ENCODE assay signal across 26 mouse cellular contexts in the genomic region with DNA sequence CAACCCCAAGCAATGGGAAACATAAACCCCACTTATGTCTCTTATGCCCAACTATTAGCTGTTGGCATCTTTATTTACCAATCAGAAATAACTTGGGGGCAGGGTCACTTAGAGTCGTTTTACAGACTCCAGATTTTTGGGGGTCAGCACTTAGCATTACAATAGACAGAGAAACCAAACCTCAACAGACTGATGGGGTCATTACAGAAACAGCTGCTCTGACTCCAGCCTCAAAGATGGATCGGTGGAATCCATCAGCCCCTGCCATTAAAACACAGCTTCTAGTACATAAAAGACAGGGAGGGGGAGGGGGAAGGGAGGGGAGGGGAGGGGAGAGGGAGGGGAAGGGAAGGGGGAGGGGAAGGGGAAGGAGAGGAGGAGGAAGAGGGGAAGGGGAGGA.
DNase-seq lines count a peak whose midpoint lies in the region; ATAC-seq lines count a peak whose summit lies in the region.
"Had no signal": no experiment of that assay in that cellular context is flagged by ENCODE, and none has a peak within 500 bp of the region (broad histone marks: within the 10 kb centered on the region; RNA-seq: fewer than 3 reads in every experiment).

No protein-coding gene starts in this region.

- WGBS in hindbrain, embryonic 11.5 days, result 34% methylated on average over 2 of the region's 2 CpGs
- WGBS in hindbrain, embryonic 14.5 days, result 9% methylated on average over 2 of the region's 2 CpGs
- WGBS in neural tube, embryonic 12.5 days, result 8% methylated on average over 2 of the region's 2 CpGs
- WGBS in neural tube, embryonic 15.5 days, result 8% methylated on average over 2 of the region's 2 CpGs
- 9% methylated on average over 2 of the region's 2 CpGs for WGBS in limb, embryonic 12.5 days
- 31% methylated on average over 2 of the region's 2 CpGs for WGBS in forebrain, embryonic 16.5 days

- peak; percentile 79 for ATAC-seq in hindbrain, embryonic 11.5 days (ENCODE audit: low FRiP score)
- ATAC-seq in hindbrain, embryonic 14.5 days (ENCODE audit: low FRiP score), result no peak
- ATAC-seq in neural tube, embryonic 12.5 days (ENCODE audit: low FRiP score, low read depth), result peak; percentile 69
- no peak for ATAC-seq in neural tube, embryonic 15.5 days (ENCODE audit: low FRiP score)
- ATAC-seq in limb, embryonic 12.5 days (ENCODE audit: insufficient number of reproducible peaks, insufficient read depth, low FRiP score, low TSS enrichment, low read depth), result 0 out of 2 replicates have a peak, but pooled peaks have one; percentile 54
- no peak for ATAC-seq in forebrain, embryonic 16.5 days
- ATAC-seq: activated CD4-positive, CD25-positive, alpha-beta regulatory T cell, adult 4 months; CD4-positive, CD25-positive, alpha-beta regulatory T cell, adult 4 months; forebrain, embryonic 13.5 days; forebrain, postnatal 0 days had no signal

- no peaks in the 10 kb centered on the region for H3K27me3 ChIP-seq in hindbrain, embryonic 11.5 days (ENCODE audit: control insufficient read depth, insufficient read depth, low read length)
- H3K27me3 ChIP-seq in hindbrain, embryonic 14.5 days (ENCODE audit: control insufficient read depth, insufficient read depth, low read length), result no peaks in the 10 kb centered on the region
- no peaks in the 10 kb centered on the region for H3K27me3 ChIP-seq in neural tube, embryonic 12.5 days (replicated peaks)
- no peaks in the 10 kb centered on the region for H3K27me3 ChIP-seq in neural tube, embryonic 15.5 days (replicated peaks)
- no peaks in the 10 kb centered on the region for H3K27me3 ChIP-seq in limb, embryonic 12.5 days
- H3K27me3 ChIP-seq in forebrain, embryonic 16.5 days (replicated peaks; ENCODE audit: control insufficient read depth, insufficient read depth, low read length), result no peaks in the 10 kb centered on the region
- H3K27me3 ChIP-seq: forebrain, embryonic 13.5 days; heart, embryonic 12.5 days; heart, embryonic 15.5 days; hindbrain, embryonic 15.5 days had no signal

- H3K4me1 ChIP-seq in hindbrain, embryonic 11.5 days (replicated peaks; ENCODE audit: control insufficient read depth, insufficient read depth, low read length), result no peaks in the 10 kb centered on the region
- H3K4me1 ChIP-seq in hindbrain, embryonic 14.5 days (replicated peaks; ENCODE audit: control insufficient read depth, insufficient read depth, low read length), result no peaks in the 10 kb centered on the region
- peaks cover 17% of the 10 kb centered on the region; the same call in 1 of the 2 replicates for H3K4me1 ChIP-seq in neural tube, embryonic 12.5 days
- 0 out of 2 replicates have a peak, but pooled peaks cover 3% of the 10 kb centered on the region for H3K4me1 ChIP-seq in neural tube, embryonic 15.5 days
- peaks cover 15% of the 10 kb centered on the region for H3K4me1 ChIP-seq in limb, embryonic 12.5 days (replicated peaks)
- H3K4me1 ChIP-seq in forebrain, embryonic 16.5 days (replicated peaks; ENCODE audit: control insufficient read depth, insufficient read depth, low read length), result no peaks in the 10 kb centered on the region
- H3K4me1 ChIP-seq: forebrain, embryonic 13.5 days; heart, embryonic 15.5 days; hindbrain, embryonic 15.5 days had no signal

- H3K4me2 ChIP-seq in hindbrain, embryonic 11.5 days (replicated peaks; ENCODE audit: low read depth, low read length), result no peak overlapping the region
- no peak overlapping the region for H3K4me2 ChIP-seq in hindbrain, embryonic 14.5 days (replicated peaks)
- no peak overlapping the region for H3K4me2 ChIP-seq in neural tube, embryonic 12.5 days (replicated peaks)
- H3K4me2 ChIP-seq in neural tube, embryonic 15.5 days, result no peak overlapping the region
- 0 out of 2 replicates have a peak overlapping the region, but pooled peaks have one; percentile 10 for H3K4me2 ChIP-seq in limb, embryonic 12.5 days
- no peak overlapping the region for H3K4me2 ChIP-seq in forebrain, embryonic 16.5 days (ENCODE audit: low read length)
- H3K4me2 ChIP-seq: forebrain, embryonic 13.5 days; heart, embryonic 12.5 days; heart, embryonic 15.5 days; hindbrain, embryonic 15.5 days had no signal

- no peaks in the 10 kb centered on the region for H3K9me3 ChIP-seq in hindbrain, embryonic 11.5 days (ENCODE audit: control insufficient read depth, low read length)
- H3K9me3 ChIP-seq in hindbrain, embryonic 14.5 days (ENCODE audit: control insufficient read depth, low read length), result no peaks in the 10 kb centered on the region
- no peaks in the 10 kb centered on the region for H3K9me3 ChIP-seq in neural tube, embryonic 12.5 days
- H3K9me3 ChIP-seq in neural tube, embryonic 15.5 days (replicated peaks), result no peaks in the 10 kb centered on the region
- H3K9me3 ChIP-seq in limb, embryonic 12.5 days, result no peaks in the 10 kb centered on the region
- H3K9me3 ChIP-seq in forebrain, embryonic 16.5 days (ENCODE audit: control insufficient read depth, low read length), result no peaks in the 10 kb centered on the region
- H3K9me3 ChIP-seq: forebrain, embryonic 10.5 days; forebrain, embryonic 13.5 days; heart, embryonic 12.5 days; heart, embryonic 15.5 days; hindbrain, embryonic 10.5 days; hindbrain, embryonic 15.5 days had no signal

- DNase-seq in hindbrain, embryonic 11.5 days (ENCODE audit: low spot score), result no peak
- DNase-seq in hindbrain, embryonic 14.5 days (ENCODE audit: low spot score), result no peak
- DNase-seq: adrenal gland, adult 8-10 months; adrenal gland, postnatal 25 days; cerebellum, adult 11-12 months; cerebellum, adult 8-10 months; cerebellum, postnatal 10 days; cerebellum, postnatal 36 days; forebrain, postnatal 0 days; gastrocnemius, adult 2 months; gastrocnemius, postnatal 14 days; heart, adult 18-20 months; heart, postnatal 10 days; heart, postnatal 36 days had no signal

- no peak overlapping the region for H3K27ac ChIP-seq in hindbrain, embryonic 11.5 days (ENCODE audit: low read depth, low read length)
- no peak overlapping the region for H3K27ac ChIP-seq in hindbrain, embryonic 14.5 days
- no peak overlapping the region for H3K27ac ChIP-seq in neural tube, embryonic 12.5 days
- no peak overlapping the region for H3K27ac ChIP-seq in neural tube, embryonic 15.5 days (replicated peaks)
- no peak overlapping the region for H3K27ac ChIP-seq in limb, embryonic 12.5 days
- H3K27ac ChIP-seq in forebrain, embryonic 16.5 days (ENCODE audit: low read length), result no peak overlapping the region
- H3K27ac ChIP-seq: forebrain, embryonic 10.5 days; forebrain, embryonic 13.5 days; gastrocnemius, adult 2 months; heart, embryonic 15.5 days; hindbrain, embryonic 15.5 days had no signal

- H3K4me3 ChIP-seq in hindbrain, embryonic 11.5 days (ENCODE audit: low read depth, low read length), result no peak overlapping the region
- no peak overlapping the region for H3K4me3 ChIP-seq in hindbrain, embryonic 14.5 days (replicated peaks; ENCODE audit: low read length)
- no peak overlapping the region for H3K4me3 ChIP-seq in neural tube, embryonic 12.5 days
- H3K4me3 ChIP-seq in neural tube, embryonic 15.5 days (replicated peaks), result no peak overlapping the region
- H3K4me3 ChIP-seq in limb, embryonic 12.5 days (replicated peaks), result no peak overlapping the region
- H3K4me3 ChIP-seq in forebrain, embryonic 16.5 days (replicated peaks; ENCODE audit: low read length), result no peak overlapping the region
- H3K4me3 ChIP-seq: forebrain, embryonic 10.5 days; forebrain, embryonic 13.5 days; gastrocnemius, adult 2 months; heart, embryonic 12.5 days; heart, embryonic 15.5 days; hindbrain, embryonic 10.5 days; hindbrain, embryonic 15.5 days had no signal

- H3K9ac ChIP-seq in hindbrain, embryonic 11.5 days (ENCODE audit: low read depth, low read length), result no peak overlapping the region
- no peak overlapping the region for H3K9ac ChIP-seq in hindbrain, embryonic 14.5 days
- H3K9ac ChIP-seq in neural tube, embryonic 12.5 days, result no peak overlapping the region
- no peak overlapping the region for H3K9ac ChIP-seq in neural tube, embryonic 15.5 days (replicated peaks)
- H3K9ac ChIP-seq in limb, embryonic 12.5 days (replicated peaks), result no peak overlapping the region
- no peak overlapping the region for H3K9ac ChIP-seq in forebrain, embryonic 16.5 days (replicated peaks; ENCODE audit: low read depth, low read length)
- H3K9ac ChIP-seq: forebrain, embryonic 13.5 days; forebrain, postnatal 0 days; heart, embryonic 12.5 days; heart, embryonic 15.5 days; hindbrain, embryonic 15.5 days had no signal

- H3K36me3 ChIP-seq in hindbrain, embryonic 11.5 days (ENCODE audit: control insufficient read depth, insufficient read depth, low read length), result no peaks in the 10 kb centered on the region
- H3K36me3 ChIP-seq in hindbrain, embryonic 14.5 days (replicated peaks; ENCODE audit: control insufficient read depth, insufficient read depth), result no peaks in the 10 kb centered on the region
- no peaks in the 10 kb centered on the region for H3K36me3 ChIP-seq in neural tube, embryonic 12.5 days
- no peaks in the 10 kb centered on the region for H3K36me3 ChIP-seq in neural tube, embryonic 15.5 days
- no peaks in the 10 kb centered on the region for H3K36me3 ChIP-seq in limb, embryonic 12.5 days
- no peaks in the 10 kb centered on the region for H3K36me3 ChIP-seq in forebrain, embryonic 16.5 days (ENCODE audit: control insufficient read depth, insufficient read depth)
- H3K36me3 ChIP-seq: forebrain, embryonic 10.5 days; heart, embryonic 12.5 days; heart, embryonic 15.5 days; hindbrain, embryonic 10.5 days; hindbrain, embryonic 15.5 days had no signal

Comparison
In these comparisons a context has a peak if more than half of its experiments do, and no peak if none do; other contexts are left out.
1. ATAC-seq: peak in hindbrain, embryonic 11.5 days (single experiment), neural tube, embryonic 12.5 days (single experiment) and limb, embryonic 12.5 days (single experiment); none in hindbrain, embryonic 14.5 days (single experiment), neural tube, embryonic 15.5 days (single experiment) and forebrain, embryonic 16.5 days (single experiment).